Mouse (Mus musculus) ovary, adult 18-20 months (tissue): ENCODE measurements around the gene Vmn2r41.
A peak's percentile ranks its signal among the peaks of the same experiment; 100 is the strongest.
"Not testable (repeated sequence)": the region's sequence is repeated elsewhere in the genome, so short reads cannot be mapped to it uniquely, and the experiment has no call there.

ENCODE experiments used
- DNase-seq: peaks from one replicate; pipeline ENCODE4 v3.0.0; 2022; ENCODE audit warnings: low spot score, mixed read lengths

The Vmn2r41 gene

GRCm38 (mm10) chr7:8161554-8161953, at the start of gene Vmn2r41:
Vmn2r41 (minus strand) TSS chr7:8161654.
- not testable (repeated sequence) for DNase-seq

- not testable (repeated sequence) for DNase-seq
These were observed 38.8 kb upstream of the Vmn2r41 start, which contains the start of gene Vmn2r42 for GRCm38 (mm10) chr7:8200220-8200619. Vmn2r42 (minus strand) TSS chr7:8200320.

- DNase-seq = peak; percentile 7
These were observed 68.6 kb downstream of the Vmn2r41 start for GRCm38 (mm10) chr7:8092871-8093270.
